Mouse (Mus musculus) CH12.LX (cell line): Measurements from ENCODE around the gene Zmpste24.
"Not testable (repeated sequence)": the region's sequence is repeated elsewhere in the genome, so short reads cannot be mapped to it uniquely, and the experiment has no call there.

Source experiments
- CHD1 ChIP-seq: IDR thresholded peaks from 2 replicates; pipeline ENCODE4 v1.6.1; 2012; ENCODE audit warnings: low read depth, low read length, improper control_type of control experiment, inconsistent platforms
- CTCF ChIP-seq, 2 experiments: IDR thresholded peaks in 1 of 2; conservative IDR thresholded peaks in 1 of 2; 2 replicates each; pipeline ENCODE4 v1.5.1; 2011 to 2012; ENCODE audit warnings: low read depth in 2 of 2, low read length in 2 of 2, improper control_type of control experiment in 1 of 2, inconsistent platforms in 1 of 2, mild to moderate bottlenecking in 1 of 2, moderate library complexity in 1 of 2
- EP300 ChIP-seq: IDR thresholded peaks from 2 replicates; pipeline ENCODE4 v1.6.1; 2011; ENCODE audit warnings: low read length, improper control_type of control experiment
- MYC ChIP-seq: IDR thresholded peaks from 2 replicates; pipeline ENCODE4 v1.6.1; 2011; ENCODE audit warnings: low read depth, mild to moderate bottlenecking, improper control_type of control experiment, low read length
- NRF1 ChIP-seq: IDR thresholded peaks from 2 replicates; pipeline ENCODE4 v1.6.1; 2014; ENCODE audit warnings: low read depth, mild to moderate bottlenecking, inconsistent platforms, low read length, improper control_type of control experiment, moderate library complexity
- POLR2A ChIP-seq: IDR thresholded peaks from 2 replicates; pipeline ENCODE4 v1.6.1; 2011; ENCODE audit warnings: low read depth, mild to moderate bottlenecking, improper control_type of control experiment, low read length
- UBTF ChIP-seq: IDR thresholded peaks from 2 replicates; pipeline ENCODE4 v1.6.1; 2012; ENCODE audit warnings: low read depth, mild to moderate bottlenecking, inconsistent platforms, low read length, improper control_type of control experiment, moderate library complexity
- ZC3H11A ChIP-seq: IDR thresholded peaks from 2 replicates; pipeline ENCODE4 v1.6.1; 2012; ENCODE audit warnings: low read depth, mild to moderate bottlenecking, inconsistent platforms, low read length, improper control_type of control experiment
- ZMIZ1 ChIP-seq: IDR thresholded peaks from 2 replicates; pipeline ENCODE4 v1.6.1; 2012; ENCODE audit warnings: low read depth, mild to moderate bottlenecking, inconsistent platforms, low read length, improper control_type of control experiment

- TF ChIP-seq UBTF; ZMIZ1; EP300; CTCF (conservative IDR thresholded peaks at IDR 0.05 in 1 of 2, IDR thresholded peaks at IDR 0.05 in 1 of 2; ENCODE audit: low read depth in 2 of 2, low read length in 2 of 2); POLR2A; MYC; NRF1; CHD1; ZC3H11A: not testable (repeated sequence)
Measured at GRCm38 (mm10) chr4:121059218-121059617, 38.8 kb downstream of the Zmpste24 start.
